Mouse (Mus musculus): ENCODE data around the gene Tcte3.
"Not testable (repeated sequence)": the region's sequence is repeated elsewhere in the genome, so short reads cannot be mapped to it uniquely, and the experiment has no call there.

- not testable (repeated sequence) for TF ChIP-seq EP300 (IDR thresholded peaks at IDR 0.05; ENCODE audit: insufficient read depth, low read depth, low read length); POLR2A (IDR thresholded peaks at IDR 0.05; ENCODE audit: insufficient read depth, low read depth, low read length); CTCF (IDR thresholded peaks at IDR 0.05)
Measured at GRCm38 (mm10) chr17:15021503-15022220, 19.6 kb downstream of the Tcte3 start.

Measured in heart, adult 2 months (tissue).